Mouse (Mus musculus): ENCODE results near the gene Vegfb. TPM values are rescaled to one million over a fixed set of nuclear protein-coding genes. Genes with fewer than 3 reads are reported as not detected.

Gene Vegfb
- 158 and 169 TPM in 2 replicates for polyA plus RNA-seq (2012)

- TF ChIP-seq GATA1 (IDR thresholded peaks at IDR 0.05; ENCODE audit: low read length) = no peak
These were observed at the start of gene Vegfb for GRCm38 (mm10) chr19:6987061-6987903. Gene Vegfb, minus strand, starts transcription at chr19:6987651.

- no peak for TF ChIP-seq GATA1 (IDR thresholded peaks at IDR 0.05; ENCODE audit: low read length)
These were observed 46.6 kb upstream of the Vegfb start for GRCm38 (mm10) chr19:7034006-7034405.

- no peak for TF ChIP-seq GATA1 (IDR thresholded peaks at IDR 0.05; ENCODE audit: low read length)
These were observed 42.1 kb upstream of the Vegfb start for GRCm38 (mm10) chr19:7029531-7029930.

GRCm38 (mm10) chr19:7020224-7020641 is 32.8 kb upstream of the Vegfb start:
- TF ChIP-seq GATA1 (IDR thresholded peaks at IDR 0.05; ENCODE audit: low read length) = no peak

GRCm38 (mm10) chr19:7019191-7019590 is 31.7 kb upstream of the Vegfb start, which contains the start of gene Fermt3:
Gene Fermt3, minus strand, starts transcription at chr19:7019469.
- TF ChIP-seq GATA1 (IDR thresholded peaks at IDR 0.05; ENCODE audit: low read length) = no peak

- TF ChIP-seq GATA1 (IDR thresholded peaks at IDR 0.05; ENCODE audit: low read length) = no peak
These were observed 31.1 kb upstream of the Vegfb start for GRCm38 (mm10) chr19:7018546-7018945.

- peak; percentile 94 for TF ChIP-seq GATA1 (IDR thresholded peaks at IDR 0.05; ENCODE audit: low read length)
These were observed 30.3 kb upstream of the Vegfb start for GRCm38 (mm10) chr19:7017541-7018457.

GRCm38 (mm10) chr19:7014481-7015135 is 27.2 kb upstream of the Vegfb start:
- TF ChIP-seq GATA1 (IDR thresholded peaks at IDR 0.05; ENCODE audit: low read length) = no peak

GRCm38 (mm10) chr19:7013984-7014383 is 26.5 kb upstream of the Vegfb start:
- no peak for TF ChIP-seq GATA1 (IDR thresholded peaks at IDR 0.05; ENCODE audit: low read length)

- no peak for TF ChIP-seq GATA1 (IDR thresholded peaks at IDR 0.05; ENCODE audit: low read length)
These were observed 25.0 kb upstream of the Vegfb start for GRCm38 (mm10) chr19:7012426-7012825.

- TF ChIP-seq GATA1 (IDR thresholded peaks at IDR 0.05; ENCODE audit: low read length) = no peak
These were observed 19.6 kb upstream of the Vegfb start for GRCm38 (mm10) chr19:7006892-7007593.

- TF ChIP-seq GATA1 (IDR thresholded peaks at IDR 0.05; ENCODE audit: low read length) = no peak
These were observed 12.1 kb upstream of the Vegfb start for GRCm38 (mm10) chr19:6999360-7000063.

GRCm38 (mm10) chr19:6997721-6998290 is 10.4 kb upstream of the Vegfb start:
- TF ChIP-seq GATA1 (IDR thresholded peaks at IDR 0.05; ENCODE audit: low read length) = no peak

GRCm38 (mm10) chr19:6996006-6996405 is 8.6 kb upstream of the Vegfb start, which contains the start of the genes Nudt22 and Trpt1:
Gene Nudt22, minus strand, starts transcription at chr19:6996117.
Gene Trpt1, plus strand, starts transcription at chr19:6996131.
- TF ChIP-seq GATA1 (IDR thresholded peaks at IDR 0.05; ENCODE audit: low read length) = no peak

Measured in G1E-ER4 (cell line).